Mouse (Mus musculus) limb, embryonic 14.5 days (tissue): ENCODE results near the gene Cdk6. TPM values are rescaled to one million over a fixed set of nuclear protein-coding genes. Genes with fewer than 3 reads are reported as not detected.

ENCODE experiments used
- ATAC-seq: fragments of 200-750 bp; cut with Nextera tagmentation; 2 replicates; pipeline ENCODE4 v1.8.0; 2017; ENCODE audit warnings: low read depth, moderate number of reproducible peaks, moderate TSS enrichment; ENCODE audit not compliant: low FRiP score
- DNase-seq: peaks from one replicate; pipeline ENCODE4 v3.0.0-alpha.2; 2015; ENCODE audit warnings: low spot score
- H3K27ac ChIP-seq: fragments of 300-500 bp; sonication (generic); replicated peaks from 2 replicates; pipeline ENCODE4 v1.5.1; 2014; ENCODE audit warnings: low read depth, mild to moderate bottlenecking, low read length, moderate library complexity, mixed read lengths
- H3K27me3 ChIP-seq: fragments of 300-500 bp; sonication (generic); 2 replicates; pipeline ENCODE4 v1.6.1; 2014; ENCODE audit warnings: low read length, mixed read lengths; ENCODE audit not compliant: control insufficient read depth, insufficient read depth
- H3K36me3 ChIP-seq: fragments of 300-500 bp; sonication (generic); 2 replicates; pipeline ENCODE4 v1.6.1; 2014; ENCODE audit warnings: mild to moderate bottlenecking, low read length, moderate library complexity, mixed read lengths; ENCODE audit not compliant: control insufficient read depth, insufficient read depth
- H3K4me1 ChIP-seq: fragments of 300-500 bp; sonication (generic); 2 replicates; pipeline ENCODE4 v1.6.1; 2014; ENCODE audit warnings: antibody characterized with exemption, low read length, mixed read lengths; ENCODE audit not compliant: control insufficient read depth, insufficient read depth
- H3K4me2 ChIP-seq: fragments of 300-500 bp; sonication (generic); replicated peaks from 2 replicates; pipeline ENCODE4 v1.6.1; 2014; ENCODE audit warnings: low read depth, mild to moderate bottlenecking, low read length, moderate library complexity; ENCODE audit not compliant: severe bottlenecking
- H3K4me3 ChIP-seq: fragments of 300-500 bp; sonication (generic); replicated peaks from 2 replicates; pipeline ENCODE4 v1.5.1; 2014; ENCODE audit warnings: low read length
- H3K9ac ChIP-seq: fragments of 300-500 bp; sonication (generic); 2 replicates; pipeline ENCODE4 v1.6.1; 2014; ENCODE audit warnings: mild to moderate bottlenecking, low read depth, low read length, moderate library complexity; ENCODE audit not compliant: severe bottlenecking
- H3K9me3 ChIP-seq: fragments of 300-500 bp; sonication (generic); 2 replicates; pipeline ENCODE4 v1.6.1; 2016; ENCODE audit warnings: low read length; ENCODE audit not compliant: control insufficient read depth
- POLR2A ChIP-seq: fragments of 200-500 bp; IDR thresholded peaks from 2 replicates; pipeline ENCODE4 v1.8.0; 2012; ENCODE audit warnings: inconsistent platforms, mild to moderate bottlenecking, moderate library complexity, borderline replicate concordance; ENCODE audit not compliant: insufficient read depth, insufficient read length; ENCODE audit errors: extremely low read depth
- WGBS: fragments of 180-500 bp; shearing (Covaris S2); extraction: QIAGEN DNeasy Blood & Tissue Kit; methylation state at CpG from one replicate; pipeline ENCODE4 v1.1.7; 2014; 5-methylcytosine and 5-hydroxymethylcytosine counted together
- polyA plus RNA-seq, 2 experiments: library from polyadenylated mRNA; depleted of rRNA in 1 of 2; stranded (reverse) in 1 of 2; unstranded in 1 of 2; fragments of >200 nt; fragmentation: Nextera tagmentation in 1 of 2; extraction: Ambion mirVana in 1 of 2; gene quantifications; 2 replicates each; pipeline versions ENCODE4 v1.2.1 to v1.2.3; 2012 to 2014

Cdk6 gene
- polyA plus RNA-seq, 2 experiments: 11.3 to 23.8 TPM

- H3K4me1 ChIP-seq: no peaks in the 10 kb centered on the region
- WGBS: 77% methylated on average over 15 of the region's 15 CpGs
- ATAC-seq (no peak), DNase-seq (no peak)
- no peak overlapping the region for H3K9ac ChIP-seq
- H3K36me3 ChIP-seq: no peaks in the 10 kb centered on the region
- H3K9me3 ChIP-seq: no peaks in the 10 kb centered on the region
- H3K4me3 ChIP-seq: no peak overlapping the region
- no peaks in the 10 kb centered on the region for H3K27me3 ChIP-seq
- no peak overlapping the region for H3K4me2 ChIP-seq
- TF ChIP-seq POLR2A: no peak
- no peak overlapping the region for H3K27ac ChIP-seq
These were observed 22.0 kb downstream of the Cdk6 start for GRCm38 (mm10) chr5:3363036-3363983.

- H3K4me2 ChIP-seq: no peak overlapping the region
- H3K4me1 ChIP-seq: peaks cover 4% of the 10 kb centered on the region; the same call in 1 of the 2 replicates
- no peak overlapping the region for H3K9ac ChIP-seq
- ATAC-seq (no peak), DNase-seq (no peak)
- no peaks in the 10 kb centered on the region for H3K36me3 ChIP-seq
- no peaks in the 10 kb centered on the region for H3K9me3 ChIP-seq
- H3K27ac ChIP-seq: no peak overlapping the region
- H3K27me3 ChIP-seq: no peaks in the 10 kb centered on the region
- no peak for TF ChIP-seq POLR2A
- H3K4me3 ChIP-seq: no peak overlapping the region
- 94% methylated on average over 4 of the region's 4 CpGs for WGBS
These were observed 25.8 kb downstream of the Cdk6 start for GRCm38 (mm10) chr5:3367045-3367444.

- Histone ChIP-seq H3K4me3 (no peak overlapping the region), H3K9me3 (no peaks in the 10 kb centered on the region), H3K36me3 (no peaks in the 10 kb centered on the region), H3K27ac (no peak overlapping the region), H3K27me3 (no peaks in the 10 kb centered on the region), H3K4me1 (peaks cover 12% of the 10 kb centered on the region), H3K4me2 (no peak overlapping the region), H3K9ac (no peak overlapping the region)
- ATAC-seq (no peak), DNase-seq (no peak)
- TF ChIP-seq POLR2A: no peak
- WGBS: 65% methylated on average over 6 of the region's 6 CpGs
These were observed 28.0 kb downstream of the Cdk6 start for GRCm38 (mm10) chr5:3369317-3369716.

GRCm38 (mm10) chr5:3371212-3371611, 29.9 kb downstream of the Cdk6 start:
- TF ChIP-seq POLR2A: no peak
- no peaks in the 10 kb centered on the region for H3K27me3 ChIP-seq
- no peak overlapping the region for H3K27ac ChIP-seq
- no peak overlapping the region for H3K9ac ChIP-seq
- peaks cover 18% of the 10 kb centered on the region for H3K4me1 ChIP-seq
- no peak overlapping the region for H3K4me3 ChIP-seq
- no peaks in the 10 kb centered on the region for H3K9me3 ChIP-seq
- no peak for ATAC-seq
- no peaks in the 10 kb centered on the region for H3K36me3 ChIP-seq
- DNase-seq: no peak
- 94% methylated on average over 2 of the region's 2 CpGs for WGBS
- H3K4me2 ChIP-seq: no peak overlapping the region

GRCm38 (mm10) chr5:3373170-3373569, 31.9 kb downstream of the Cdk6 start:
- H3K4me2 ChIP-seq: no peak overlapping the region
- ATAC-seq: no peak
- no peak overlapping the region for H3K27ac ChIP-seq
- no peaks in the 10 kb centered on the region for H3K27me3 ChIP-seq
- peaks cover 21% of the 10 kb centered on the region for H3K4me1 ChIP-seq
- H3K36me3 ChIP-seq: no peaks in the 10 kb centered on the region
- DNase-seq: no peak
- no peak overlapping the region for H3K9ac ChIP-seq
- WGBS: 83% methylated on average over 10 of the region's 10 CpGs
- TF ChIP-seq POLR2A: no peak
- H3K9me3 ChIP-seq: no peaks in the 10 kb centered on the region
- no peak overlapping the region for H3K4me3 ChIP-seq
